Mouse (Mus musculus) thymus, adult 18-20 months (tissue): ENCODE results near the gene Tor4a.

Source experiments
- DNase-seq, 2 experiments: peaks; one replicate each; pipeline ENCODE4 v3.0.0; 2022; ENCODE audit warnings: mixed read lengths in 2 of 2

Gene Tor4a

GRCm38 (mm10) chr2:25169778-25170177, 26.9 kb downstream of the Tor4a start:
- DNase-seq: no peak

- DNase-seq: no peak
Observed at GRCm38 (mm10) chr2:25168665-25168978, 28.1 kb downstream of the Tor4a start.

- peak in 1 of 2 experiments; percentile 21 for DNase-seq
Observed at GRCm38 (mm10) chr2:25167919-25168664, 28.6 kb downstream of the Tor4a start.

- DNase-seq: no peak
Observed at GRCm38 (mm10) chr2:25167481-25167880, 29.2 kb downstream of the Tor4a start.

- no peak for DNase-seq
Observed at GRCm38 (mm10) chr2:25157655-25158054, 39.0 kb downstream of the Tor4a start.

GRCm38 (mm10) chr2:25156990-25157389, 39.7 kb downstream of the Tor4a start:
- DNase-seq: no peak

- no peak for DNase-seq
Observed at GRCm38 (mm10) chr2:25156177-25156576, 40.5 kb downstream of the Tor4a start.

GRCm38 (mm10) chr2:25151280-25151956, 45.3 kb downstream of the Tor4a start:
- DNase-seq: no peak

- DNase-seq: no peak
Observed at GRCm38 (mm10) chr2:25149643-25150042, 47.0 kb downstream of the Tor4a start.

- DNase-seq: no peak
Observed at GRCm38 (mm10) chr2:25147892-25148291, 48.8 kb downstream of the Tor4a start.

GRCm38 (mm10) chr2:25147398-25147797, 49.3 kb downstream of the Tor4a start:
- no peak for DNase-seq

GRCm38 (mm10) chr2:25145346-25145745, 51.3 kb downstream of the Tor4a start:
- DNase-seq: no peak
